Mouse (Mus musculus) lung, postnatal 0 days (tissue): ENCODE results near the gene Fam187a. TPM values are rescaled to one million over a fixed set of nuclear protein-coding genes. Genes with fewer than 3 reads are reported as not detected.
A peak's percentile ranks its signal among the peaks of the same experiment; 100 is the strongest.

ENCODE experiments used
- ATAC-seq: fragments of 200-750 bp; cut with Nextera tagmentation; 2 replicates; pipeline ENCODE4 v1.8.0; 2017; ENCODE audit warnings: moderate library complexity
- DNase-seq: peaks from one replicate; pipeline ENCODE4 v3.0.0-alpha.2; 2016; ENCODE audit warnings: low spot score
- H3K27ac ChIP-seq: fragments of 300-500 bp; sonication (generic); 2 replicates; pipeline ENCODE4 v1.5.1; 2014; ENCODE audit warnings: antibody characterized with exemption, mild to moderate bottlenecking, low read length, mixed read lengths
- H3K27me3 ChIP-seq: fragments of 300-500 bp; sonication (generic); replicated peaks from 2 replicates; pipeline ENCODE4 v1.6.1; 2014; ENCODE audit warnings: low read length, mixed read lengths; ENCODE audit not compliant: insufficient read depth
- H3K36me3 ChIP-seq: fragments of 300-500 bp; sonication (generic); 2 replicates; pipeline ENCODE4 v1.6.1; 2014; ENCODE audit warnings: low read length, mixed read lengths; ENCODE audit not compliant: insufficient read depth
- H3K4me1 ChIP-seq: fragments of 300-500 bp; sonication (generic); 2 replicates; pipeline ENCODE4 v1.6.1; 2014; ENCODE audit warnings: antibody characterized with exemption, low read depth, low read length, mixed read lengths; ENCODE audit not compliant: insufficient read depth
- H3K4me2 ChIP-seq: fragments of 300-500 bp; sonication (generic); replicated peaks from 2 replicates; pipeline ENCODE4 v1.6.1; 2014; ENCODE audit warnings: low read depth, mild to moderate bottlenecking, low read length, moderate library complexity, mixed read lengths
- H3K4me3 ChIP-seq: fragments of 300-500 bp; sonication (generic); 2 replicates; pipeline ENCODE4 v1.5.1; 2014; ENCODE audit warnings: low read depth, low read length
- H3K9ac ChIP-seq: fragments of 300-500 bp; sonication (generic); replicated peaks from 2 replicates; pipeline ENCODE4 v1.6.1; 2014; ENCODE audit warnings: low read depth, mild to moderate bottlenecking
- H3K9me3 ChIP-seq: fragments of 300-500 bp; sonication (generic); 2 replicates; pipeline ENCODE4 v1.6.1; 2016; ENCODE audit warnings: low read length, mixed read lengths
- CTCF ChIP-seq: IDR thresholded peaks from 2 replicates; pipeline ENCODE4 v1.5.1; 2016; ENCODE audit warnings: antibody characterized with exemption, mild to moderate bottlenecking
- EP300 ChIP-seq: IDR thresholded peaks from 2 replicates; pipeline ENCODE4 v1.6.1; 2016; ENCODE audit warnings: antibody characterized with exemption, mild to moderate bottlenecking, control low read depth
- WGBS: fragments of 180-500 bp; shearing (Covaris S2); extraction: QIAGEN DNeasy Blood & Tissue Kit; methylation state at CpG from one replicate; pipeline ENCODE4 v1.1.7; 2014; 5-methylcytosine and 5-hydroxymethylcytosine counted together
- polyA plus RNA-seq: library from polyadenylated mRNA; unstranded; fragments of >200 nt; fragmentation: Nextera tagmentation; extraction: Ambion mirVana; gene quantifications from 2 replicates; pipeline ENCODE4 v1.2.1, GENCODE M21; 2015

Gene Fam187a
- polyA plus RNA-seq, 1 experiment from 2014 or later = not detected

GRCm38 (mm10) chr11:102874801-102875334 is 10.1 kb upstream of the Fam187a start:
- Histone ChIP-seq H3K9me3 (no peaks in the 10 kb centered on the region), H3K27me3 (no peaks in the 10 kb centered on the region), H3K4me1 (no peaks in the 10 kb centered on the region), H3K27ac (no peak overlapping the region), H3K4me3 (no peak overlapping the region), H3K9ac (no peak overlapping the region), H3K4me2 (no peak overlapping the region), H3K36me3 (peaks cover 22% of the 10 kb centered on the region; the same call in 1 of the 2 replicates)
- ATAC-seq (no peak), DNase-seq (no peak)
- TF ChIP-seq EP300 (no peak), CTCF (no peak)
- 82% methylated on average over 7 of the region's 7 CpGs for WGBS

- H3K9me3 ChIP-seq = no peaks in the 10 kb centered on the region
- no peaks in the 10 kb centered on the region for H3K4me1 ChIP-seq
- H3K36me3 ChIP-seq = 0 out of 2 replicates have a peak, but pooled peaks cover 13% of the 10 kb centered on the region
- ATAC-seq (no peak), DNase-seq (no peak)
- no peak overlapping the region for H3K27ac ChIP-seq
- TF ChIP-seq EP300 (no peak), CTCF (no peak)
- no peak overlapping the region for H3K9ac ChIP-seq
- H3K4me2 ChIP-seq = no peak overlapping the region
- no peak overlapping the region for H3K4me3 ChIP-seq
- WGBS = 89% methylated on average over 2 of the region's 2 CpGs
- no peaks in the 10 kb centered on the region for H3K27me3 ChIP-seq
Measured at GRCm38 (mm10) chr11:102879558-102879957, 5.4 kb upstream of the Fam187a start.

- TF ChIP-seq EP300 (peak; percentile 90), CTCF (no peak)
- under 1% methylated on average over 62 of the region's 62 CpGs for WGBS
- ATAC-seq (peak; percentile 96), DNase-seq (peak; percentile 96)
- peak within 1 kb of the TSS; percentile 69 for H3K4me2 ChIP-seq
- H3K4me1 ChIP-seq = no peaks in the 10 kb centered on the region
- 0 out of 2 replicates have a peak, but pooled peaks cover 12% of the 10 kb centered on the region for H3K36me3 ChIP-seq
- H3K27ac ChIP-seq = peak within 1 kb of the TSS; percentile 72
- peak within 1 kb of the TSS; percentile 71 for H3K9ac ChIP-seq
- peak within 1 kb of the TSS; percentile 72 for H3K4me3 ChIP-seq
- no peaks in the 10 kb centered on the region for H3K27me3 ChIP-seq
- no peaks in the 10 kb centered on the region for H3K9me3 ChIP-seq
Measured at GRCm38 (mm10) chr11:102880585-102881313, 4.2 kb upstream of the Fam187a start, which contains the start of the genes Eftud2 and Ccdc103. Gene Eftud2, minus strand, starts transcription at chr11:102880985. Gene Ccdc103, plus strand, starts transcription at chr11:102881204.

- H3K36me3 ChIP-seq = 0 out of 2 replicates have a peak, but pooled peaks cover 7% of the 10 kb centered on the region
- peak overlapping the region; percentile 69 for H3K4me2 ChIP-seq
- H3K27me3 ChIP-seq = no peaks in the 10 kb centered on the region
- H3K4me1 ChIP-seq = no peaks in the 10 kb centered on the region
- 0 out of 2 replicates have a peak overlapping the region, but pooled peaks have one; percentile 3 for H3K9ac ChIP-seq
- no peaks in the 10 kb centered on the region for H3K9me3 ChIP-seq
- no peak overlapping the region for H3K27ac ChIP-seq
- ATAC-seq (no peak), DNase-seq (no peak)
- TF ChIP-seq EP300 = no peak
- no peak for TF ChIP-seq CTCF
- 14% methylated on average over 13 of the region's 13 CpGs for WGBS
- H3K4me3 ChIP-seq = peak overlapping the region; percentile 72
Measured at GRCm38 (mm10) chr11:102881314-102882198, 3.4 kb upstream of the Fam187a start.

GRCm38 (mm10) chr11:102887433-102887832 is 2.5 kb downstream of the Fam187a start:
- ATAC-seq (no peak), DNase-seq (no peak)
- no peak overlapping the region for H3K4me2 ChIP-seq
- H3K36me3 ChIP-seq = no peaks in the 10 kb centered on the region
- no peak overlapping the region for H3K27ac ChIP-seq
- H3K4me1 ChIP-seq = no peaks in the 10 kb centered on the region
- no peak for TF ChIP-seq CTCF
- no peak for TF ChIP-seq EP300
- 73% methylated on average over 5 of the region's 5 CpGs for WGBS
- H3K4me3 ChIP-seq = no peak overlapping the region
- H3K27me3 ChIP-seq = no peaks in the 10 kb centered on the region
- no peak overlapping the region for H3K9ac ChIP-seq
- no peaks in the 10 kb centered on the region for H3K9me3 ChIP-seq

- H3K4me1 ChIP-seq = no peaks in the 10 kb centered on the region
- H3K36me3 ChIP-seq = no peaks in the 10 kb centered on the region
- no peak overlapping the region for H3K4me2 ChIP-seq
- TF ChIP-seq EP300 = no peak
- no peak for TF ChIP-seq CTCF
- DNase-seq (no peak), ATAC-seq (0 out of 2 replicates have a peak, but pooled peaks have one; percentile 8)
- no peak overlapping the region for H3K4me3 ChIP-seq
- no peaks in the 10 kb centered on the region for H3K9me3 ChIP-seq
- H3K27me3 ChIP-seq = 0 out of 2 replicates have a peak, but pooled peaks cover under 1% of the 10 kb centered on the region
- WGBS = 43% methylated on average over 3 of the region's 3 CpGs
- H3K27ac ChIP-seq = no peak overlapping the region
- no peak overlapping the region for H3K9ac ChIP-seq
Measured at GRCm38 (mm10) chr11:102888135-102888534, 3.2 kb downstream of the Fam187a start.
